In genomic region chr9:55937664-55938617, GRCm38 (mm10) we compare ENCODE assay signal across 8 mouse cellular contexts. TPM values are rescaled to one million over a fixed set of nuclear protein-coding genes. Genes with fewer than 3 reads are reported as not detected.
DNase-seq lines count a peak whose midpoint lies in the region; ATAC-seq lines count a peak whose summit lies in the region.

Gene Scaper, minus strand, starts transcription at chr9:55938119.

- peak within 1 kb of the TSS; percentile 92 for H3K27ac ChIP-seq in hindbrain, embryonic 16.5 days (ENCODE audit: low read depth, low read length)
- no peak within 1 kb of the TSS for H3K27ac ChIP-seq in macrophage

- no peaks in the 10 kb centered on the region for H3K9me3 ChIP-seq in hindbrain, embryonic 16.5 days (ENCODE audit: control insufficient read depth, low read length)

- H3K27me3 ChIP-seq in hindbrain, embryonic 16.5 days (replicated peaks; ENCODE audit: control insufficient read depth, insufficient read depth, low read length) = no peaks in the 10 kb centered on the region

- peak; percentile 97 for ATAC-seq in hindbrain, embryonic 16.5 days

- peak within 1 kb of the TSS; percentile 87 for H3K9ac ChIP-seq in hindbrain, embryonic 16.5 days (ENCODE audit: low read depth, low read length)

- H3K4me1 ChIP-seq in hindbrain, embryonic 16.5 days (ENCODE audit: control insufficient read depth, insufficient read depth, low read depth, low read length) = peaks cover 6% of the 10 kb centered on the region

- H3K4me3 ChIP-seq in hindbrain, embryonic 16.5 days (ENCODE audit: low read length) = peak within 1 kb of the TSS; percentile 77
- H3K4me3 ChIP-seq in macrophage (ENCODE audit: inconsistent target) = peak within 1 kb of the TSS; percentile 60

- no peaks in the 10 kb centered on the region for H3K79me2 ChIP-seq in macrophage (ENCODE audit: inconsistent target)

- H3K4me2 ChIP-seq in hindbrain, embryonic 16.5 days (ENCODE audit: low read length) = peak within 1 kb of the TSS; percentile 82

- WGBS in hindbrain, embryonic 16.5 days = under 1% methylated on average over 60 of the region's 60 CpGs
- 1% methylated on average over 60 of the region's 60 CpGs for WGBS in macrophage (ENCODE audit: missing documents)

- DNase-seq in T-cell, adult 2 months (ENCODE audit: low spot score) = peak; percentile 89
- DNase-seq in cerebellum, postnatal 36 days = peak; percentile 85 to 88
- DNase-seq in frontal cortex, postnatal 36 days (ENCODE audit: low spot score in 2 of 2) = peak; percentile 80 to 84
- DNase-seq in left cerebral cortex, adult 18-20 months (ENCODE audit: low spot score in 2 of 2) = peak; percentile 85 to 88
- DNase-seq in right cerebral cortex, adult 18-20 months = peak; percentile 89
- peak; percentile 59 for DNase-seq in urinary bladder, postnatal 10 days (ENCODE audit: low spot score)

- H3K36me3 ChIP-seq in hindbrain, embryonic 16.5 days (ENCODE audit: control insufficient read depth, insufficient read depth, low read length) = no peaks in the 10 kb centered on the region
- H3K36me3 ChIP-seq in macrophage (ENCODE audit: inconsistent target) = no peaks in the 10 kb centered on the region

RNA-seq across cellular contexts. Expression of gene Scaper, which starts in this region (rescaled TPM):
- 33.5 and 34.0 TPM in 2 replicates for polyA plus RNA-seq in hindbrain, embryonic 16.5 days (2015; fragmentation: Nextera tagmentation; extraction: Ambion mirVana)
- total RNA-seq in left cerebral cortex, adult 18-20 months (2021) = 10 to 100 TPM; 35.1 to 35.5 TPM
- total RNA-seq in macrophage (2018; cell fraction: chromatin; rRNA removed) = 100 to 1,000 TPM in 3 of 26 experiments, 10 to 100 TPM in 23; 32.0 to 118 (median 74.4) TPM
- 10 to 100 TPM in 11 of 26 experiments, 1 to 10 TPM in 15; 7.6 to 13.3 (median 9.9) TPM for total RNA-seq in macrophage (2018; cell fraction: cytosol; rRNA removed)
- total RNA-seq in macrophage (2018; cell fraction: nucleus; rRNA removed) = 10 to 100 TPM; 14.8 to 69.7 (median 31.5) TPM
- polyA plus RNA-seq in macrophage (2018) = 5.9 to 9.3 TPM (median 6.0 TPM) in 3 replicates
